Mouse (Mus musculus) neutrophil, adult 5-6 weeks (primary cell): Measurements from ENCODE around the gene Gpr101. TPM values are rescaled to one million over a fixed set of nuclear protein-coding genes. Genes with fewer than 3 reads are reported as not detected.

ENCODE experiments used
- ATAC-seq: fragments of 151-379, 151-347 bp; 2 replicates; pipeline ENCODE4 v1.8.0; 2017; ENCODE audit warnings: mild to moderate bottlenecking, moderate TSS enrichment; ENCODE audit not compliant: insufficient number of reproducible peaks, poor library complexity, low FRiP score, severe bottlenecking; ENCODE audit errors: extremely low read depth
- total RNA-seq: library from RNA; stranded (forward); fragments of 200-1000 nt; gene quantifications from 2 replicates; pipeline ENCODE4 v1.2.3, GENCODE M21; 2017

The Gpr101 gene
- total RNA-seq, result not detected in 2 replicates

DNA sequence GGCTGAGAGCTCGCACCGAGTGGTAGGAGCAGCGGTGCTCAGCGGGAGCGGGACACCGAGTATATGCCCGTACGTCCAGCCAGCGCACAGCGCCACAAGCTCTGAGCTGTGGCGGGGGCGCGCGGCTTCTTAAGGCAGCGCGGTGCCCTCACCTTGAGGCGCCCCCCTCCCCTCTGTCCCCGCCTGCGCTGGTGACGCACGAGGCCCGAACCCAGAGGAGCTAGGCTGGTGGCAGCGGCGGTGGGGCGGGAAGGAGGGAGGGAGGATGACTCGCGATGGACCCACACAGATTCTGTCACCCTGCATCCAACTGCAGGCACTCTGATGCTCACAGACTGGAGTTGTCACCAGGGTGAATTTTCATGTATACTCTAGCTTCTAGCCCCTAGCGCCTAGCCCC, at the start of gene Gpr101:
TSS of gene Gpr101 (minus strand) at position 124 of the 400 bp plus-strand sequence.
- ATAC-seq, result no peak

DNA sequence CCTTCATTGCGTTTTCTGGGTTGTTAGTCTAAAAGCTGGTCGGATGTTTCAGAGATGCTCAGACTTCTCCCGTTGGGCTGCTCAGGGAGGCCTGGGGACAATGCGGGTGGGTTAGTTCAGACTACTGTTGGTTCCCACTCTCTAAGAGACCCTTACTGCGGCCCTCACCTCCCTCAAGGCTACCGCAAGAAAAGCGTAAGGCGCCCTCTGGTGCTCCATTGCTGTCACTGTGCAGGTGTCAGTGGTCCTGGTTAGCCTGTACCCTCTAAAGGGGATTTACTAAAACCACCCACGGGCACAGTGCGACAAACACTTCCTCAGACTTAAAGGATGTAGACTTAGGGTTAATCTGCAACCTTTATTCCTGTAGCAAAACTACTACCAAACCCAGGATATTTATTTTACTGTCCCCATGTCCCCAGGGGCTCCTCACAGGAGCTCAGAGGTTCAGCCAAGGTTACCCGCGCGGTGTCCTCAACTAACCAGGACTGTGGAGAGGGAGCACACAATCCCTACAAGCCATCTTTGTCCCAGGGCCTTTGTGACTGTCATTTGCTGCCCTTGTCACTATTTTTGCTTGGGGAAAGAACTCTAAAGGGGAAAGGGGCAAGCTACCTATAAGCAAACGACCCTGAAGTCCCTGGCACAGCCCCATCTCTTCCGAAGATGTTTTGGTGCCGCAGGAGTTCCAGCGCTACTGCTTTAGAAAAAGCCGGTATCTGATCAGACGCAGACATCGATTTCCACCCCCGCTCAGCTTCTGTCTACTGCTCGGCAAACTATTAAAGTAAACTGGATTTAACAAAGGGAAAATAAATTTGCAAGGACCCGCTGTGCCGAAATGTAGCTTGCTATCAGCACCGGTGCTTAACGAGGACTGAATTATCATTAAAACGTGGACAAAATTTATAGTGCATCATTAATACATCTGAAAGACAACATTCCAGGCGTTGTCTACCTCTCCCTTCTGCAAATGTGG, 17.8 kb upstream of the Gpr101 start:
- no peak for ATAC-seq

- ATAC-seq, result no peak
These were observed 2.7 kb upstream of the Gpr101 start for GRCm38 (mm10) chrX:57506247-57506646.

Other genes with a start within 250 kb of the Gpr101 start
- 141 and 151 TPM in 2 replicates for gene Arhgef6, start 165.0 kb downstream of the Gpr101 start, total RNA-seq
- gene Rbmx, start 110.7 kb downstream of the Gpr101 start, total RNA-seq, result 58.6 and 60.6 TPM in 2 replicates
- gene Gm364, start 94.6 kb downstream of the Gpr101 start, total RNA-seq, result not detected in 2 replicates